Mouse (Mus musculus) cerebellum, adult 2 months (tissue): Measurements from ENCODE around the gene Mapk1ip1. TPM values are rescaled to one million over a fixed set of nuclear protein-coding genes. Genes with fewer than 3 reads are reported as not detected.

ENCODE experiments used
- DNase-seq, 2 experiments: peaks; one replicate each; pipeline ENCODE4 v3.0.0; 2021
- H3K27ac ChIP-seq: fragments of 200-500 bp; 2 replicates; pipeline ENCODE4 v1.5.1; 2012; ENCODE audit warnings: low read length, control low read depth, inconsistent platforms; ENCODE audit not compliant: insufficient read depth
- H3K27me3 ChIP-seq: fragments of 200-500 bp; 2 replicates; pipeline ENCODE4 v1.6.1; 2012; ENCODE audit warnings: inconsistent platforms, mild to moderate bottlenecking, low read length, moderate library complexity; ENCODE audit not compliant: control insufficient read depth, insufficient read depth
- H3K4me1 ChIP-seq: fragments of 200-500 bp; 2 replicates; pipeline ENCODE4 v1.6.1; 2011; ENCODE audit warnings: low read length; ENCODE audit not compliant: control insufficient read depth, insufficient read depth
- H3K4me3 ChIP-seq: fragments of 200-500 bp; replicated peaks from 2 replicates; pipeline ENCODE3; 2011; ENCODE audit warnings: mild to moderate bottlenecking, low read depth, low read length, control low read depth; ENCODE audit not compliant: insufficient read depth
- CTCF ChIP-seq: fragments of 200-500 bp; IDR thresholded peaks from 2 replicates; pipeline ENCODE4 v1.5.1; 2011; ENCODE audit warnings: low read depth, mild to moderate bottlenecking, control low read depth, low read length, moderate library complexity, borderline replicate concordance; ENCODE audit not compliant: insufficient read depth
- POLR2A ChIP-seq: fragments of 200-500 bp; IDR thresholded peaks from 2 replicates; pipeline ENCODE4 v1.6.1; 2011; ENCODE audit warnings: low read length, control low read depth, borderline replicate concordance; ENCODE audit not compliant: insufficient read depth
- WGBS: fragments of 180-500 bp; shearing (Covaris S2); methylation state at CpG from one replicate; pipeline ENCODE4 v1.1.7; 2018; 5-methylcytosine and 5-hydroxymethylcytosine counted together
- polyA plus RNA-seq: library from polyadenylated mRNA; depleted of rRNA; stranded (reverse); fragments of >200 nt; gene quantifications from 2 replicates; pipeline ENCODE4 v1.2.3, GENCODE M21; 2012

Gene Mapk1ip1
- polyA plus RNA-seq, 1 experiment = 87.6 TPM

- DNase-seq = peak in 1 of 2 experiments; percentile 51
- Histone ChIP-seq H3K4me3 (no peak overlapping the region), H3K27ac (peak overlapping the region; percentile 41), H3K4me1 (peaks cover 7% of the 10 kb centered on the region), H3K27me3 (no peaks in the 10 kb centered on the region)
- no peak for TF ChIP-seq POLR2A
- no peak for TF ChIP-seq CTCF
- 55% methylated on average over 3 of the region's 3 CpGs for WGBS
Observed at GRCm38 (mm10) chr7:138863950-138864572, 18.0 kb upstream of the Mapk1ip1 start.

GRCm38 (mm10) chr7:138856670-138857069 lies 10.6 kb upstream of the Mapk1ip1 start:
- no peak overlapping the region for H3K27ac ChIP-seq
- H3K4me3 ChIP-seq = no peak overlapping the region
- 42% methylated on average over 2 of the region's 2 CpGs for WGBS
- peak in 1 of 2 experiments; percentile 63 for DNase-seq
- peaks cover 14% of the 10 kb centered on the region for H3K4me1 ChIP-seq
- H3K27me3 ChIP-seq = no peaks in the 10 kb centered on the region
- TF ChIP-seq CTCF = no peak
- TF ChIP-seq POLR2A = no peak

- Histone ChIP-seq H3K27me3 (no peaks in the 10 kb centered on the region), H3K4me3 (no peak overlapping the region), H3K4me1 (peaks cover 18% of the 10 kb centered on the region), H3K27ac (no peak overlapping the region)
- no peak for DNase-seq
- WGBS = 98% methylated on average over 2 of the region's 2 CpGs
- no peak for TF ChIP-seq CTCF
- TF ChIP-seq POLR2A = no peak
Observed at GRCm38 (mm10) chr7:138854201-138854600, 8.1 kb upstream of the Mapk1ip1 start.

GRCm38 (mm10) chr7:138853417-138854031 lies 7.5 kb upstream of the Mapk1ip1 start:
- H3K4me1 ChIP-seq = peaks cover 18% of the 10 kb centered on the region
- H3K27ac ChIP-seq = no peak overlapping the region; the same call in 1 of the 2 replicates
- 96% methylated on average over 4 of the region's 4 CpGs for WGBS
- TF ChIP-seq CTCF = no peak
- TF ChIP-seq POLR2A = no peak
- no peak for DNase-seq
- no peak overlapping the region for H3K4me3 ChIP-seq
- no peaks in the 10 kb centered on the region for H3K27me3 ChIP-seq

- no peaks in the 10 kb centered on the region for H3K27me3 ChIP-seq
- no peak overlapping the region for H3K4me3 ChIP-seq
- H3K27ac ChIP-seq = no peak overlapping the region
- TF ChIP-seq POLR2A = no peak
- TF ChIP-seq CTCF = no peak
- H3K4me1 ChIP-seq = peaks cover 7% of the 10 kb centered on the region; the same call in 1 of the 2 replicates
- no peak for DNase-seq
Observed at GRCm38 (mm10) chr7:138850083-138850482, 4.0 kb upstream of the Mapk1ip1 start.

- H3K4me3 ChIP-seq = no peak overlapping the region
- WGBS = 70% methylated on average over 7 of the region's 7 CpGs
- H3K4me1 ChIP-seq = peaks cover 18% of the 10 kb centered on the region
- H3K27me3 ChIP-seq = no peaks in the 10 kb centered on the region
- TF ChIP-seq POLR2A = no peak
- TF ChIP-seq CTCF = no peak
- H3K27ac ChIP-seq = no peak overlapping the region
- no peak for DNase-seq
Observed at GRCm38 (mm10) chr7:138848028-138848920, 2.2 kb upstream of the Mapk1ip1 start.

- H3K27ac ChIP-seq = no peak overlapping the region
- no peak for DNase-seq
- peak overlapping the region; percentile 82 for H3K4me3 ChIP-seq
- no peaks in the 10 kb centered on the region for H3K27me3 ChIP-seq
- H3K4me1 ChIP-seq = peaks cover 21% of the 10 kb centered on the region
- 16% methylated on average over 13 of the region's 13 CpGs for WGBS
- no peak for TF ChIP-seq CTCF
- no peak for TF ChIP-seq POLR2A
Observed at GRCm38 (mm10) chr7:138847316-138848027, 1.4 kb upstream of the Mapk1ip1 start.
